Mouse (Mus musculus): ENCODE data around the gene Cldn4.
A peak's percentile ranks its signal among the peaks of the same experiment; 100 is the strongest.
"Not testable (repeated sequence)": the region's sequence is repeated elsewhere in the genome, so short reads cannot be mapped to it uniquely, and the experiment has no call there.

Gene Cldn4

GRCm38 (mm10) chr5:134963546-134963945 lies 16.8 kb upstream of the Cldn4 start:
- DNase-seq (ENCODE audit: extremely low spot score) = no peak

- no peak for DNase-seq (ENCODE audit: extremely low spot score)
Measured at GRCm38 (mm10) chr5:134961519-134961918, 14.8 kb upstream of the Cldn4 start.

GRCm38 (mm10) chr5:134960430-134960829 lies 13.7 kb upstream of the Cldn4 start:
- DNase-seq (ENCODE audit: extremely low spot score) = no peak

- no peak for DNase-seq (ENCODE audit: extremely low spot score)
Measured at GRCm38 (mm10) chr5:134959114-134959513, 12.4 kb upstream of the Cldn4 start.

- no peak for DNase-seq (ENCODE audit: extremely low spot score)
Measured at GRCm38 (mm10) chr5:134955491-134955890, 8.8 kb upstream of the Cldn4 start.

- DNase-seq (ENCODE audit: extremely low spot score) = no peak
Measured at GRCm38 (mm10) chr5:134951053-134951884, 4.5 kb upstream of the Cldn4 start.

- no peak for DNase-seq (ENCODE audit: extremely low spot score)
Measured at GRCm38 (mm10) chr5:134948085-134948439, 1.3 kb upstream of the Cldn4 start.

- DNase-seq (ENCODE audit: extremely low spot score) = no peak
Measured at GRCm38 (mm10) chr5:134947420-134948084, 818 bp upstream of the Cldn4 start.

GRCm38 (mm10) chr5:134946063-134946856 lies 474 bp downstream of the Cldn4 start:
- DNase-seq (ENCODE audit: extremely low spot score) = no peak

- no peak for DNase-seq (ENCODE audit: extremely low spot score)
Measured at GRCm38 (mm10) chr5:134945266-134945959, 1.3 kb downstream of the Cldn4 start.

GRCm38 (mm10) chr5:134944179-134944578 lies 2.6 kb downstream of the Cldn4 start:
- DNase-seq (ENCODE audit: extremely low spot score) = no peak

- no peak for DNase-seq (ENCODE audit: extremely low spot score)
Measured at GRCm38 (mm10) chr5:134942740-134943139, 4.0 kb downstream of the Cldn4 start.

- no peak for DNase-seq (ENCODE audit: extremely low spot score)
Measured at GRCm38 (mm10) chr5:134941472-134942209, 5.1 kb downstream of the Cldn4 start.

- not testable (repeated sequence) for DNase-seq (ENCODE audit: extremely low spot score)
Measured at GRCm38 (mm10) chr5:134939554-134939953, 7.2 kb downstream of the Cldn4 start.

GRCm38 (mm10) chr5:134939069-134939468 lies 7.7 kb downstream of the Cldn4 start:
- no peak for DNase-seq (ENCODE audit: extremely low spot score)

GRCm38 (mm10) chr5:134936626-134937185 lies 10.0 kb downstream of the Cldn4 start:
- no peak for DNase-seq (ENCODE audit: extremely low spot score)

- DNase-seq (ENCODE audit: extremely low spot score) = no peak
Measured at GRCm38 (mm10) chr5:134936051-134936450, 10.7 kb downstream of the Cldn4 start.

- no peak for DNase-seq (ENCODE audit: extremely low spot score)
Measured at GRCm38 (mm10) chr5:134934666-134935065, 12.1 kb downstream of the Cldn4 start.

GRCm38 (mm10) chr5:134933686-134934085 lies 13.0 kb downstream of the Cldn4 start:
- DNase-seq (ENCODE audit: extremely low spot score) = not testable (repeated sequence)

GRCm38 (mm10) chr5:134933281-134933680 lies 13.5 kb downstream of the Cldn4 start:
- DNase-seq (ENCODE audit: extremely low spot score) = no peak

GRCm38 (mm10) chr5:134932903-134933276 lies 13.8 kb downstream of the Cldn4 start:
- peak; percentile 64 for DNase-seq (ENCODE audit: extremely low spot score)
